Mouse (Mus musculus) gastrocnemius, postnatal 36 days (tissue): Measurements from ENCODE around the gene Chek2. TPM values are rescaled to one million over a fixed set of nuclear protein-coding genes. Genes with fewer than 3 reads are reported as not detected.

Experiments used
- DNase-seq, 2 experiments: peaks; one replicate each; pipeline ENCODE4 v3.0.0; 2022
- intact Hi-C: fragments of 180-260 bp; cut with DNase I; formaldehyde crosslinking; loops from one replicate; pipeline ENCODE4 v1.15.1; 2025
- long read RNA-seq, 2 experiments: library from polyadenylated mRNA; stranded (forward); transcript quantifications; one replicate each; pipeline ENCODE4 v2.0.0; 2021
- total RNA-seq, 2 experiments: library from RNA; stranded (reverse); gene quantifications; 2 replicates each; pipeline ENCODE4 v1.2.3; 2021

The Chek2 gene
- total RNA-seq, result 1 to 10 TPM; 1.1 to 1.3 TPM
- long read RNA-seq, experiment 1, partial matches to known transcripts, result 1 of 4 reads
- long read RNA-seq, experiment 1, other reads (novel, unspliced or antisense), result 2 of 4 reads
- long read RNA-seq, experiment 2, partial matches to known transcripts, result 0 of 1 reads
- long read RNA-seq, experiment 2, other reads (novel, unspliced or antisense), result 1 of 1 reads

GRCm38 (mm10) chr5:110839678-110840365 lies at the start of gene Chek2, which contains the start of gene Hscb:
TSS of gene Chek2 (plus strand) at chr5:110839979.
TSS of gene Hscb (minus strand) at chr5:110839777.
- peak; percentile 96 to 97 for DNase-seq
- intact Hi-C loops, result loop anchor here (5.0 kb wide), 3 partner anchors 53 to 417 kb away; no protein-coding TSS in a partner anchor

- no peak for DNase-seq
These were observed 45.4 kb upstream of the Chek2 start for GRCm38 (mm10) chr5:110794363-110794762.

GRCm38 (mm10) chr5:110797696-110798095 lies 42.1 kb upstream of the Chek2 start:
- intact Hi-C loops, result no loop called here
- no peak for DNase-seq

More at GRCm38 (mm10) chr5:110794363-110794762, 45.4 kb upstream of the Chek2 start:
- intact Hi-C loops, result no loop called here

DNA sequence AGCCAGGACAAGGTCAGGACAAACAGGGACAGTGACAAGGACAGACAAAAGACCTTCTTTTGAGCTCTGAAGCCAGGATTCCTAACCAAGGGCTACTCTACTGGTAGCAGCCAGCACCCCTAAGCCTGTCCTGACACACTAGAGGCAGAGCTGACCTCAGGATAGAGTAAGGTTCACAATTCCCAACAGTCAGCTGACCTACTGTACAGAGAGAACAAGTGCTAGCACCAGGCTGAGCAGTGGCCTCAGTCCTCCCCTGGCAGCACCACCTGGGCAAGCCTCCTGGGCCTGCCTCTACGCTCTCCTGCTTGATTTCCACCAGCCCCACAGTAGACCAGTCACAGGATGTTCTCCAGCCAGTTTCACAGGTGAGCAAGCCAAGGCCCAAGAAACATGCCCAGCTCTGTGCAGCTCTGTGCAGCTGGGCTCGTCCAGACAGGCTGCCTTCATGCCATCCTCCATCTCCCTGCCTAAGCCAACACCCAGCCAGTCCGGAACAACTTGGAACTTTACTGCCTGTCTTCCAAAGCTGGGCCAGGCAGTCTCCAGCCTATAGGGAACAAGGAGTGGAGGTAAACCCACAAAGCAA lies 38.6 kb upstream of the Chek2 start:
- DNase-seq, result no peak
- intact Hi-C loops, result no loop called here

GRCm38 (mm10) chr5:110802186-110802585 lies 37.6 kb upstream of the Chek2 start:
- intact Hi-C loops, result no loop called here
- no peak for DNase-seq

DNA sequence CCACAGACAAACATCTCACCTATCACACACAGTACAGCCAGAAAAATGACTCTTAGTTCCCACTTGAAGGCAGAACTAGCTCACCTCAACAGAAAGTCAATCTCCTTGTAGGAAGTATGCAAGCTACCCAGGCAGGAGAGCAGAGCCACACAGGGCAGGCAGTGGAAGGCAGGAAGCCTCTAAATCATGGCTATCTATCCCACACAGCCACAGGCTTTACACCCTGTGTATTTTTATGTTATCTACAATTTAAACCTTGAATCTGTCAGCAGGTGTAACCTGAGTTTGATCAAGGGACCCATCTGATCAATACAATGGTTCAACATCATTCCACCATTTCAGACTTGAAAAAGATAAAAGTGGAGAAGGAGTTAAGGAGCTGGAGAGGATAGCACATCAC lies 37.0 kb upstream of the Chek2 start:
- intact Hi-C loops, result no loop called here

DNA sequence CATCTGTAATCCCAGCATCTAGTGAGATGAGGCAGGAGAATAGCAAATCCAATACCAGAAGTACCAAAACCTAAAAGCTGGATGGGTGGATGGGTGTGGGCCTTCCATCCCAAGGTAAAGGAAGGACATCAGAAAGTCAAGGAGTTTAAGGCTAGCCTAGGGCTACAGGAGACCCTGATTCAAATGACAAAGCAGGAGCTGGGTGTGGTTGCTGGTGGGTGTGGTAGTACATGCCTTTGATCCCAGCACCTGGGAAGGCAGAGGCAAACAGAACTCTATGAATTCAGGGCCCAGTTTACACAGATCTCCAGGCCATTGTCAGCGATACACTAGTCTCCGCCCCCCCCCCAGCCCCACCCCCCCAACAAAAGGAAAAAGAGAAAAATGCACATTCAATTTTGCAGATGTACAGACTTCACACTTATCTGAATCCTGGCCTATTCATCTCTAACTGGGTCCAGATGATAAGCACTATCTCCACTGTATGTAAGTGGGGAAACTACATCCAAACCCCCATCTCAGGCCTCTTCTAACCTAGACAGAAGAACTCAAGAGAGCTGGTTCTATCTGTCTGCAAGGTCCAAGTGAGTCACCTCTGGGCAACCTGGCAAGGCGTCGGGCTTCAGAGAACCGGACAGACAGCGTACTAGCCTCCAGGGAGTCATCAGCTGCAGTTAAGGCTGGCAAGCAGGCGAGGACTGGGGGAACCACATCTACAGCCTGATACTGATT lies 35.6 kb upstream of the Chek2 start:
- no peak for DNase-seq
- intact Hi-C loops, result no loop called here

More for the DNA sequence above, 37.0 kb upstream of the Chek2 start:
- DNase-seq, result no peak

- intact Hi-C loops, result loop anchor here (5.0 kb wide), 1 partner anchor 34 kb away; the partner anchor contains the start of gene Ep400
- no peak for DNase-seq
These were observed 33.6 kb upstream of the Chek2 start for GRCm38 (mm10) chr5:110806154-110806553.

- no peak for DNase-seq
- intact Hi-C loops, result loop anchor here (5.0 kb wide), 1 partner anchor 34 kb away; the partner anchor contains the start of gene Ep400
These were observed 33.1 kb upstream of the Chek2 start for GRCm38 (mm10) chr5:110806676-110807075.

DNA sequence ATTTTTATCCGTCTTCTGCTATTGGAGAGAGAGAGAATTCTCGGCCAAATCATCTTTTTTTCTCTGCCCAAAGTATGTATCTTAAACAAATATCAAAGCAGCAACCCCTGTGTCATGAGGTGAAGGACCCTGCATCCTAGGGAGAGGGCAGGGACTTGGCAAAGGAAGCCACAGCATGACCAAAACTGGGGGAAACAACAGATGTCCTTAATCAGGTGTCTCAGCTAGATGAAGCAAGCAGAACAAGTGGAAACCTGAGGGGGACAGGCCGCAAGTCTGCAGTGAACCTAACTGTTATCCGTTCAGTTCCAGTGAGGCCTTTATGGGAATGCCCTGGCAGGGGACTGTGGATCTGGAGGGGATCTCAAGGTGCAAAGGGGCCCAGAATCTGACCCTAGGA lies 32.3 kb upstream of the Chek2 start:
- DNase-seq, result no peak
- intact Hi-C loops, result loop anchor here (5.0 kb wide), 1 partner anchor 35 kb away; the partner anchor contains the start of gene Ep400

- peak; percentile 83 to 87 for DNase-seq
- intact Hi-C loops, result loop anchor here (5.0 kb wide), 1 partner anchor 36 kb away; the partner anchor contains the start of gene Ep400
These were observed 31.6 kb upstream of the Chek2 start for GRCm38 (mm10) chr5:110808061-110808631.

- intact Hi-C loops, result loop anchor here (5.0 kb wide), 1 partner anchor 37 kb away; the partner anchor contains the start of gene Ep400
These were observed 30.7 kb upstream of the Chek2 start for GRCm38 (mm10) chr5:110808821-110809666.

GRCm38 (mm10) chr5:110809667-110810325 lies 30.0 kb upstream of the Chek2 start, which contains the start of gene Ulk1:
TSS of gene Ulk1 (minus strand) at chr5:110810097.
- intact Hi-C loops, result loop anchor here (5.0 kb wide), 1 partner anchor 37 kb away; the partner anchor contains the start of gene Ep400
- DNase-seq, result peak; percentile 99 to 100

More at GRCm38 (mm10) chr5:110808821-110809666, 30.7 kb upstream of the Chek2 start:
- DNase-seq, result peak in 1 of 2 experiments; percentile 49

GRCm38 (mm10) chr5:110824421-110824820 lies 15.4 kb upstream of the Chek2 start:
- intact Hi-C loops, result no loop called here
- no peak for DNase-seq

GRCm38 (mm10) chr5:110826781-110827495 lies 12.8 kb upstream of the Chek2 start:
- intact Hi-C loops, result no loop called here
- DNase-seq, result no peak

DNA sequence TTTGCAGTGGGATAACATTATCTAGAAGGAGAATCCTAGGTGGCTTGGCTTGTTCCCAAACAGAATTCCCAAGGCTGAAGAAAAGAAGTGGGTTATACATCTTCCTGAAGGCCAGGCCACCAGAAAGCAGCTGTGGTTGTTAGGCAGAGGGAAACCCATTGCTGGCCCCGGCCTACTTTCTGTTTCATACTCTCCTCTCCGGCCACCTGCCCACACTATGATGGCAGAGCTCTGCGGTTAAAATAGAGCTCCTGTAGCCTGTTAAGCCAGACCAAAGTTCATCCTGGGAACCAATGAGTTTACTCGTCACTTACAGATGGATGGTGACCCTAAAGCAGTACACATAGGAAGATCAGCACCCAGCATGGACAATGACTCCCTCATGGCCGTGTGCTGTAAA lies 12.2 kb upstream of the Chek2 start:
- intact Hi-C loops, result no loop called here
- DNase-seq, result no peak

- intact Hi-C loops, result no loop called here
- no peak for DNase-seq
These were observed 8.6 kb upstream of the Chek2 start for GRCm38 (mm10) chr5:110831036-110831720.
